Mouse (Mus musculus) monocyte, adult 5-6 weeks (primary cell): Measurements from ENCODE around the gene Ugt1a10. TPM values are rescaled to one million over a fixed set of nuclear protein-coding genes. Genes with fewer than 3 reads are reported as not detected.

Source experiments
- ATAC-seq: fragments of 153-309, 156-312 bp; replicated peaks from 2 replicates; pipeline ENCODE4 v1.8.0; 2017; ENCODE audit warnings: mild to moderate bottlenecking; ENCODE audit not compliant: low TSS enrichment, insufficient number of reproducible peaks, severe bottlenecking, poor library complexity, low FRiP score
- total RNA-seq: library from RNA; stranded (forward); fragments of 200-1000, 200-491, 200-594 nt; gene quantifications from 3 replicates; pipeline ENCODE4 v1.2.3, GENCODE M21; 2017

Gene Ugt1a10
- total RNA-seq, 1 experiment from 2014 or later: not detected

DNA sequence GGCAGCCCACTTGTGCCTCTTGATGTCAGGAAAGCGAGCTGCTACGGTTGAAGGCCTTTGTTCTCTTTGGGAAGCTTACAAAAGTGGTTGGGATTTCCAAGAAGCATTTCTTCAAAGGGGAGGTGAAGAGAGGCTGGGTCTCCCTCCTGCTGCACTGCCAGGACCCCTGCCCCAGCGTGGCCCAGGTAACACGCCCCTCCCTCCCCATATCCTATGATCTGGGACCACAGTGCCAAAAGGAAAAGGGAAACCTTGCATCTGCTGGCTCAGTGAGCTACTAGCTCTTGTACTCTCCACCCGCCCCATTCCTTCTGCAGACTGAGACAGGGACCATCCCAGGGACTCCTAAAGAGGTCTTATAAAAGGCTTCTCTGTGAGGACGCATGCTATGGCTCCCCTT, 202.5 kb downstream of the Ugt1a10 start:
- ATAC-seq: no peak

GRCm38 (mm10) chr1:88258361-88258760, 203.2 kb downstream of the Ugt1a10 start:
- no peak for ATAC-seq

GRCm38 (mm10) chr1:88258881-88259642, 203.9 kb downstream of the Ugt1a10 start:
- no peak for ATAC-seq

DNA sequence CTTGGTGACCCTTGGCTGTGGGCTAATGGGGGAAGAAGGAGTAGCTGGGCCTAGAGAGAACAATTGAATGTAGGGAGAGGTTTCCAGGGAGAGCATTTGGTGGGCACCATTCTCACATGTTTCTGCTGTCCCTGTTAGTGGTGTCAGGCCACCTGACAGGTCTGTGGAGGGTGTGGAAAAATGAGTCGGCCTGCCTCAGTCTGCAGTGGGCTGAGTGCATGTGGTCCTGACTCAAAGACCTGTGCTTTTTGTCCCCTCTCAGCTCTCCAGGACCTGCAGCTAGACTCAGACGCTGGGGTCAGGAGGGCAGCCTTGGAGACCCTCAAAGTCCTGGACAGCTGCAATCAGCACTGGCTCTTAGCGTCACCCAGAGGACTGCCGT, 204.4 kb downstream of the Ugt1a10 start:
- no peak for ATAC-seq

DNA sequence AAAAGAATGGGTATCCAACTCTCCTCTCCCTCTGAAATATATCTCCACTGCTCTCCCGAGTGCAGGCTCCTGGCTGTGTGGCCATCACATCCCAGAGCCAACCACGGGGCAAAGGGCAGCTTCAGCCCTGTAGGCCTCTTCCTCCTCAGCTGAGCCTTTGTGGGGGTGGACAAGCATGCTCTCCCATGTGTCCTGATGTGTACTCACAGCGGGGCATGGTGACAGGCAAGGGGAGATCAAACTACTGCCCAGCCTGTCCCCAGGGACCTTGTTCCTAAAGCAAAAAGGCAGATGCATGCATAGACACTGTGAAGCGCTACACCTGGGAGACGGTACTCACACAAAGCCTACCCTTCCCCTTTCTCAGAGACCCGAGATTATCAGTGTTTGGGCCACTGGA, 204.9 kb downstream of the Ugt1a10 start:
- 0 out of 2 replicates have a peak, but pooled peaks have one; percentile 2 for ATAC-seq

DNA sequence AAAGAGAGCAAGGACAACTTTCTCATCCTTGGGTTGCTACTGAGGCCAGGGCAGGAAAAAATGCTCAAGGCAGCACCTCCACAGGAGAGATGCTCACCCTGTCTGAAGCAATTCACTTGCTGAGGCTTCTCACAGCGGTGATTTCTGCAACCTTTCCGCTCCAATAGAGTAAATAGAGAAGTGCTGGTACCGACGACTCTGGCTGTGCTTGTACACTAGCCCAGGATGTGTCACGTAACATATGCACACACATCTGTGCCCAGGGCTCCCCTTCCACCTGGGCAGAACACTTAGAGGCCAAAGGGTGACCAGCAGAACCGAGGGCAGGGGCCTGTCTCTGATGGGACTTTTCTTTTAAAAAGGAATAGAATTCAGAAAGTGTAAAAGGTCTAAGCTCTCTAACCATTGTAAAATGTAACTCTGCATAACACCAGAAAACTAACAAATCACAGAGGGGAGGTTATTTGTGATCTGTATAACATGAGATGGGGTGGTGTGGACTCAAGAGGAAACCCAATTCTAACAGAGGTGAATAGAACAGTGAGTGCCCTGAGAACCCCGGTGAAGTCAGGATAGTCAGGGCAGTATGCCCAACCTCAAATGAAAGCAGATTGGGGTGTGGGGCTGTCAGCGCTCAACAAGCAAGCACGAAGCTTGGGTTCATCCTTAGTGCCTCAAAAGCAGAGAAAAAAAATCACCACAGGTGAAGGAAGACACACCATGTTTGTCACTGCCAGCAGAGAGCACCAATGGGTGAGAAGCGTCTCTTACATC, 205.6 kb downstream of the Ugt1a10 start:
- ATAC-seq: no peak

DNA sequence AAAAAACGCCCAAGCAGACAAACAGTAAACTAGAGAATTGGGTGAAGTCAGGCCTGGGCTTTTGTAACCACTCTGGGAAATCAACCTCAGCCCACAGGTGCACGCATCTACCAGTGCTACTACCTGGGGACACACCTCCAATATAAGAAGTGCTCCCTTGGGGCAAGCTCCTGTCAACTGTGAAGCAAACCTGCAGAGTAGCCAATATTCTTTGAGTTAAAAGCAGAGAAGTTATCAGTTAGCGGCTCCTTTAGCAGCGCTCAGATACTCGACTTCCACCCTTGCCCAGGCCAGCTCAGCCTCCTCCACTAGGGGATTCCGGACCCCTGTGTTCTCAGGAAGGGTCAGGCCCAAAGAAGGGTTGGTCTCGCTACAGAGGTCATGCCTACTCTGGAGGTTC, 206.5 kb downstream of the Ugt1a10 start:
- no peak for ATAC-seq

- ATAC-seq: no peak
Observed at GRCm38 (mm10) chr1:88262255-88262654, 207.1 kb downstream of the Ugt1a10 start.

DNA sequence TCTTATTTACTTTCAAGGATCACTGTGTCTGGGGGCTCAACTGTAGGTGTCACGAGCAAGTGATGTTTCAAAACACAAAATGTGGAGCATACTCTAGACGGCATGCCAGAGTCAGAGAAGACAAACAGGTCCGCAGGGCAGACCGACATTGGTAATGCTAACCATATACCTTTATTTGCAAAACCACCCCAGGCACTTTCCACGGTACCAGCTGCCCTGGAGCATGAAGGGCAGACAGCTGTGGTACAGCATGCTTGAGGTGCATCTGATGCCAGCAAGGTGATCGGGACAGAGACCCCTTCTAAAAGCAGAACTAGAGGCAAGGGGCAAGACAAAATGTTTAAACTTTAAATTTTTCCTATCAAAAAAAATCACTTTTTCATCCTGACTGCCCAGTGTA, 207.8 kb downstream of the Ugt1a10 start:
- no peak for ATAC-seq

- ATAC-seq: no peak
Observed at GRCm38 (mm10) chr1:88263778-88264177, 208.6 kb downstream of the Ugt1a10 start.

DNA sequence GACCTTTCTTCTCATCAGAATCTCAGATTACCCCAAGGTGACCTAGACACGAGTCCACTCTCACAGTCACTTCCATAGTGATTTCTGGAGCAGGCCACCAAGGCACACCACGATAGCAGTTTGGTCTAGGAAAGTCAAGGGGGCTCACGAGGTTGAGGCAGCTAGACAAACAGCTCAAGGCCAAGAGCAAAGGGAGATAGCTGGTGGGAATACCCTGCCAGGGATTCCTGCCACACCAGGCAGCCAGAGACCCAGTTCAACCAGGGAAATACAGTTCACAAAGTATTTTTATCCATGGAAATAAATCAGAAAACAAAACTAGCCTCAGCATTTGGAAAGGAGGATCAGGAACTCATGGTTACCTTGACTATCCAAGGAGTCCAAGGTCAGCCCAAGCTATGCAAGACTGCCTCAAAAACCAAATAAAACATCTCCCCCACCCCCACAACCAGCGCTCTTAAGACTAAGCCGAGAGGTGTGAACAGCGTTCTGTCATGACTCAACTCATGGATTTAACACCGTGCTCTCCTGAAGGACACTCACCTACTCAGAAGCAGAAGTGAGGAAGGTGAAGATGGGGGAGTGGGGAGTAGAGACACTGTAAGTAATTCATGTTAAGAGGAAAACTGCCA, 209.2 kb downstream of the Ugt1a10 start:
- ATAC-seq: no peak

- no peak for ATAC-seq
Observed at GRCm38 (mm10) chr1:88264869-88265240, 209.7 kb downstream of the Ugt1a10 start.

- ATAC-seq: no peak
Observed at GRCm38 (mm10) chr1:88266123-88266522, 210.9 kb downstream of the Ugt1a10 start.

GRCm38 (mm10) chr1:88267489-88267888, 212.3 kb downstream of the Ugt1a10 start:
- no peak for ATAC-seq

GRCm38 (mm10) chr1:88268070-88268469, 212.9 kb downstream of the Ugt1a10 start:
- no peak for ATAC-seq

Other genes starting within 250 kb of the Ugt1a10 start
- gene Dgkd, start 202.1 kb upstream of the Ugt1a10 start, total RNA-seq: 98.9 to 146 TPM (median 146 TPM) in 3 replicates
- gene Usp40, start 46.8 kb upstream of the Ugt1a10 start, total RNA-seq: 14.8 to 34.3 TPM (median 18.1 TPM) in 3 replicates
- gene Ugt1a9, start 15.4 kb downstream of the Ugt1a10 start, total RNA-seq: not detected in 3 replicates
- gene Ugt1a8, start 32.4 kb downstream of the Ugt1a10 start, total RNA-seq: not detected in 3 replicates
- 76.0 to 85.9 TPM (median 84.7 TPM) in 3 replicates for gene Ugt1a7c, start 39.7 kb downstream of the Ugt1a10 start, total RNA-seq
- 1.6 to 5.2 TPM (median 4.0 TPM) in 3 replicates for gene Ugt1a6b, start 47.9 kb downstream of the Ugt1a10 start, total RNA-seq
- gene Ugt1a6a, start 79.4 kb downstream of the Ugt1a10 start, total RNA-seq: 4.1 to 13.8 TPM (median 10.6 TPM) in 3 replicates
- 1.5 to 2.3 TPM in 2 of 3 replicates, not detected in the other for gene Ugt1a5, start 110.6 kb downstream of the Ugt1a10 start, total RNA-seq
- gene Ugt1a2, start 145.2 kb downstream of the Ugt1a10 start, total RNA-seq: 1.4 to 1.8 TPM in 2 of 3 replicates, not detected in the other
- gene Dnajb3, start 150.4 kb downstream of the Ugt1a10 start, total RNA-seq: not detected in 3 replicates
- gene Ugt1a1, start 156.6 kb downstream of the Ugt1a10 start, total RNA-seq: 0.57 to 0.68 TPM (median 0.64 TPM) in 3 replicates
- gene Mroh2a, start 171.6 kb downstream of the Ugt1a10 start, total RNA-seq: 0.38 to 2.2 TPM (median 1.2 TPM) in 3 replicates
- gene Hjurp, start 222.2 kb downstream of the Ugt1a10 start, total RNA-seq: 79.2 to 121 TPM (median 80.4 TPM) in 3 replicates
- gene Trpm8, start 222.3 kb downstream of the Ugt1a10 start, total RNA-seq: not detected in 3 replicates